Mouse (Mus musculus) gastrocnemius, adult 8-10 months (tissue): ENCODE data around the gene Lrrn1. TPM values are rescaled to one million over a fixed set of nuclear protein-coding genes. Genes with fewer than 3 reads are reported as not detected.

ENCODE experiments used
- DNase-seq, 2 experiments: peaks; one replicate each; pipeline ENCODE4 v3.0.0; 2022; ENCODE audit warnings: low spot score in 2 of 2
- total RNA-seq, 4 experiments: library from RNA; stranded (reverse); gene quantifications; 2 replicates each; pipeline ENCODE4 v1.2.4; 2022

Lrrn1 gene
- total RNA-seq, 4 experiments from 2014 or later: 2.5 to 5.0 (median 4.4) TPM

- DNase-seq: no peak
These were observed 54.3 kb downstream of the Lrrn1 start for GRCm38 (mm10) chr6:107583759-107584383.

- DNase-seq: no peak
These were observed 75.6 kb downstream of the Lrrn1 start for GRCm38 (mm10) chr6:107605151-107605550.

GRCm38 (mm10) chr6:107614288-107614687 is 84.7 kb downstream of the Lrrn1 start:
- DNase-seq: no peak
